Mouse (Mus musculus): Measurements from ENCODE around the gene Gm9767.
A peak's percentile ranks its signal among the peaks of the same experiment; 100 is the strongest.

Gene Gm9767

GRCm38 (mm10) chr10:26077671-26078481 lies at the start of gene Gm9767:
Gm9767 (plus strand) TSS chr10:26078255.
- no peak for DNase-seq (ENCODE audit: extremely low spot score, low read depth, low spot score)

DNA sequence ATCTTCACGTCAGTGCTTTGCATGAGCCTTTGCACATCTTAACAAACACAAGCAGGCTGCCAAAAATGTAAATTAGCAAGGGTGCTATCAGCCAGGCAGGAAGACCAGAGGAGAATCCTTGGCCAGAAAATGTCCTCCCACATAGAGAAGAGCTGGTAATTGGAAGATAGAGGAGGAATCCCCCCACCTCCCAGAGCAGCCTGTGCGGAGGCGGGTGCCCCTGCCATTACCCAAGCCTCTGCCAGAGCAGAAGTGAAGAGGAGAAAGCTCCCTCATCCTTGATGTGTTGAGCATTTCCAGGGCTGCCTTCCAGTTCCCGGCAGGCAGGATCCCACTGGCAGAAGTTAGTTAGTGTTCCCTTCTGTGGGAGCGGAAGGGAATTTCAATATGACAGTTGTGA lies 43.1 kb upstream of the Gm9767 start:
- DNase-seq (ENCODE audit: extremely low spot score, low read depth, low spot score): no peak

- no peak for DNase-seq (ENCODE audit: extremely low spot score, low read depth, low spot score)
Observed at GRCm38 (mm10) chr10:26051177-26051576, 26.9 kb upstream of the Gm9767 start.

GRCm38 (mm10) chr10:26059662-26060307 lies 18.3 kb upstream of the Gm9767 start:
- DNase-seq (ENCODE audit: extremely low spot score, low read depth, low spot score): no peak

- no peak for DNase-seq (ENCODE audit: extremely low spot score, low read depth, low spot score)
Observed at GRCm38 (mm10) chr10:26063071-26063470, 15.0 kb upstream of the Gm9767 start.

GRCm38 (mm10) chr10:26071986-26072385 lies 6.1 kb upstream of the Gm9767 start:
- no peak for DNase-seq (ENCODE audit: extremely low spot score, low read depth, low spot score)

- DNase-seq (ENCODE audit: extremely low spot score, low read depth, low spot score): no peak
Observed at GRCm38 (mm10) chr10:26076949-26077348, 1.1 kb upstream of the Gm9767 start.

DNA sequence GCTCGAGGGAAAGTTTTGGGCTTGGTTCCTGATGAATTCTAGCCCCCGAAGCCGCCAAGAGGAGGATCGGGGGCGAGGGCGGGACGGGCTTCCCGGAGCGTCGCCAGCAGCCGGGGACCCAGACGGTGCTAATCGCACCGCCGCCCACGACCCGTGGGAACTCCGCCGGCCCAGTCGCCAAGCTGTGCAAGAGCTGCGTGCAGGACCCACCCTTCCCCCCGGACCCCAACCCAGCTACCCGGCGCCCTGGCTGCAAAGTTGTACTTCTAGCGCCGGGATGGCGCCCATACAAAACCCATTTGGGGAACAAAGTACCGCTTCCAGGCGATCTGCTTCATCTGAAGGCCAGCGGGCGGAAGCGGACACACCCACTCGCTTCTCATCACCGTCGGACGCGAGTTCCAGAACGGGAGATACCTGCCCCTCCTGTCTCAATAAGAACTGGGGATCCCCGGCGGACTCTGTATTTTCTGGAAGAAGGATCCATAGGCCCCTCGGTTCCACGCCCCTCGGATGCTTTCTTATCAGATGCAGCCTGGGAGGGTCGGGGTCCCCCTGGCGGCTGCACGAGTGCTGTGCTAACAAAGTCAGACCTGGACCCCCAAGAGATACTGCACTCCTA lies 577 bp downstream of the Gm9767 start, which contains the start of gene Tmem200a:
Gene Tmem200a, minus strand, starts transcription at position 532 of the 622 bp plus-strand sequence.
- DNase-seq (ENCODE audit: extremely low spot score, low read depth, low spot score): peak; percentile 24

GRCm38 (mm10) chr10:26079678-26080077 lies 1.6 kb downstream of the Gm9767 start:
- no peak for DNase-seq (ENCODE audit: extremely low spot score, low read depth, low spot score)

DNA sequence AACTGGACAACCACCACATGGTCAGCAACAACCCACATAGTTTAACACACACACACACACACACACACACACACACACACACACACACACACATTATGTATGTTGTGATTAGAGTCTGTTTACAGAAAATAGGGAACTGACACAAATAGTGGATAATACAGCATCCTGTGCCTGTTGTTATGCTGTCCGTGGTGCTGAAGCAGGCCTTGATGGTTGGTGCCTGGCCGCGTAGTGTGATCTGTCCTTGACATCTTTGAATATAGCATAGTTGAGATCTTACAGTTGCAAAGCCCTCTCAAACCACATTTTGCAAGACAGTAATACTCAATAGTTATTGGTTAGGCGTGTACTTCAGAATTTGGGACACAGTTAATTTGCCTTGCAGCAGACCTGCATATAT lies 4.0 kb downstream of the Gm9767 start:
- DNase-seq (ENCODE audit: extremely low spot score, low read depth, low spot score): no peak

DNA sequence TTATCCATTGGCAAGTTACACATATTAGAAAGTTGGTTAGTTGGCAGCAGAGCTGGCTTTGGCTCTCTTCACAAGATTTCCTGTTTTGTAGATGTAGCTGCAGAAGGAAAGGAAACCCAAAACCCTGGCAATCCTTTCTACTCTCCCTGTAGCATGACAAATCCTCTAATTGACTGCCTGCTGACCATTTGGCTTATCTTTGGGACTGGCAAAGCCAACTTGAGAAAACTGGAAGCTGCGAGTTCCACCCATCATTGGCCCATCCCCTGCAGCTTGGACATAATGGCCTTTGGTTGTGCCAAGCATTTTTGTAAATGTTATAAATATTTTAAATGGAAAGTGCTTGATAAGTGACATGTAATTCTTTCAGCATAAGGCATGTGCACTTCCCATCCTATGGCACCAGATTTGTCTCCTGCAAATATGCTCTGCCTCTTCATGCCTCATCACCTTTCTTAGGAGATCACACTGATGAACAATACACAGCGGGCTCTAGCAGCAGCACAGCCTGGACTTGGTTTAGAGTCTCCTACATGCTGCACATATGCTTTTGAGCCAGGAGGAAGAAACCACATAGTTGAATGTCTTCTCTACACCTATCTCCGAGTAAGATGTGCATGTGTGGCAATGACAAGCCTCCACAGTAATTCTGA lies 25.4 kb downstream of the Gm9767 start:
- DNase-seq (ENCODE audit: extremely low spot score, low read depth, low spot score): no peak

DNA sequence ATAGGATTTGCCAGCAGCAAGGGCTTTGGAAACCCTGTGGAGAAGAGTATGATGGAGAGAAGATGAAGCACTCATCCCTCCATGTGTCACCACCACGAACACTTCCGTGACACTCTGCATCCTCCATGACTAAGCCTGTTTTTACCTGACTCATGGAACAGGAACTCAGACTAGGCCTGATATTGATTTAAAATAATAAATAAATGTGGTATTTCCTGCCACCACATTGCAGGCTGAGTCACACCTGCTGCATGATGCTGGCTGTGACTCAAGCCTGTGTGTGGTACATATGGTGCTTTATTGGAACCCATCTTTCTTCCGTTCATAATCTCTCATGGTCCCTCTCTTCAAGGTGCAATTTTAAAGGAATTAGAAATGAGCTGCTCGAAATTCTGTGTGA lies 36.4 kb downstream of the Gm9767 start:
- DNase-seq (ENCODE audit: extremely low spot score, low read depth, low spot score): no peak

GRCm38 (mm10) chr10:26119067-26119821 lies 41.2 kb downstream of the Gm9767 start:
- DNase-seq (ENCODE audit: extremely low spot score, low read depth, low spot score): no peak

DNA sequence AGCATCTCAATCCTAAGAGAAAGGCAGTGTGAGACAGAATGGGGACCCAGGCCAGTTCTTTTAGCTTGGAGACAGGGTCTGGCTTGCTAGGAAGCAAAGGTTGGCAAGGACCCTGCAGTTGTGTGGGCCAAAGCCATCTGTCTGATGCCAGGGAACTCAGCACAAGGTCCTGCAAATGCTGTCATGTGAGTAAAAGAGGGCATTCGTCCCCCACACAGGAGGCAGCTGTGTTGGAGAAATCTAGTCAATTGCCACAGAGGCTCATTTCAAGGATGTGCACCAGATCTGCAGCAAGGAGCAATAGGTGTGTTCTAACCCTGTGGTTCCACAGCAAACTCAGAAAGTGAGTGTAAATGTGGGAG lies 41.7 kb downstream of the Gm9767 start:
- DNase-seq (ENCODE audit: extremely low spot score, low read depth, low spot score): no peak

All from hindlimb bud, embryonic 11.5 days (tissue).